Mouse (Mus musculus) megakaryocyte, embryonic 14.5 days (primary cell): ENCODE results near the gene Idua. TPM values are rescaled to one million over a fixed set of nuclear protein-coding genes. Genes with fewer than 3 reads are reported as not detected.

ENCODE experiments used
- H3K27me3 ChIP-seq: replicated peaks from 2 replicates; pipeline ENCODE3; 2012; ENCODE audit warnings: inconsistent platforms
- H3K36me3 ChIP-seq: replicated peaks from 2 replicates; pipeline ENCODE3; 2012; ENCODE audit warnings: low read length, inconsistent platforms, mixed read lengths
- H3K4me1 ChIP-seq: 2 replicates; pipeline ENCODE4 v1.6.1; 2012; ENCODE audit warnings: inconsistent platforms
- H3K4me3 ChIP-seq: replicated peaks from 2 replicates; pipeline ENCODE3; 2012; ENCODE audit warnings: moderate library complexity, mild to moderate bottlenecking, inconsistent platforms
- H3K9me3 ChIP-seq: 2 replicates; pipeline ENCODE4 v1.6.1; 2012; ENCODE audit warnings: inconsistent platforms
- FLI1 ChIP-seq: IDR thresholded peaks from 2 replicates; pipeline ENCODE4 v1.6.1; 2012; ENCODE audit warnings: low read length, inconsistent platforms, mixed read lengths
- GATA1 ChIP-seq: IDR thresholded peaks from 3 replicates; pipeline ENCODE4 v1.6.1; 2012; ENCODE audit warnings: mixed read lengths, low read length, inconsistent platforms, borderline replicate concordance
- polyA plus RNA-seq: library from polyadenylated mRNA; stranded (reverse); fragments of >175 nt; gene quantifications from 2 replicates; pipeline ENCODE4 v1.2.3, GENCODE M21; 2012; ENCODE audit warnings: low replicate concordance; ENCODE audit not compliant: insufficient read depth

The Idua gene
- polyA plus RNA-seq, 1 experiment: 4.4 TPM

DNA sequence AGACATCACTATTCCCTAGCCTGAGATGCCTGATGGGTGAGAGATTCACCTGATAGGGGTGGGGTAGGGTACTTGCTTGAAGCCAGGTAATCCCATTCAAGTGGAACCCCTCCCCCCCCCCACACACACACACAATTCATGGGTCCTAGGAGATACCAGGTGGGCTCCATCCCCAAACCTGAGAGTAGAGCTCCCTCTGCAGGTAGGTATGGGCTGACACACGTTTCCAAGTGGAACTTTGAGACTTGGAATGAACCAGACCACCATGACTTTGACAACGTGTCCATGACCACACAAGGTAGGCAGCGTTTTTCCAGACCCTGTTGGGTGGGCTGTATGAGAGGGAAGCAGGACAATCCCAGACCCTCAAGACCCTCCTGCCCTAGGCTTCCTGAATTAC lies 19.8 kb downstream of the Idua start:
- Histone ChIP-seq H3K4me1 (peaks cover 15% of the 10 kb centered on the region), H3K4me3 (no peak overlapping the region), H3K9me3 (no peaks in the 10 kb centered on the region), H3K36me3 (peaks cover 25% of the 10 kb centered on the region), H3K27me3 (no peaks in the 10 kb centered on the region)
- TF ChIP-seq GATA1 (no peak), FLI1 (no peak)

DNA sequence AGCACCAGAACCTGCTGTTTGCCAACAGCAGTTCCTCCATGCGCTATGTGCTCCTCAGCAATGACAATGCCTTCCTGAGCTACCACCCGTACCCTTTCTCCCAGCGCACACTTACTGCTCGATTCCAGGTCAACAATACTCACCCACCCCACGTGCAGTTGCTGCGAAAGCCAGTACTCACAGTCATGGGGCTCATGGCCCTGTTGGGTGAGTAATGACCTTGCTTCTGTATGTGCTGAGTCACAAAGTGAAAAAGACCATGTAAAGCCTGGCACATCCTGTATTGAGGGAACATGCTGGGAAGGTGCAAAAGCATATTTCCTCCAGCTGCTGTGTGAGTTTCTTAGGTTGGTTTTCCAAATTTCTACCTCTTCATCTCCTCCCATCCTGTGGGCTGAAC lies 20.7 kb downstream of the Idua start:
- no peaks in the 10 kb centered on the region for H3K27me3 ChIP-seq
- no peak for TF ChIP-seq GATA1
- no peak for TF ChIP-seq FLI1
- H3K36me3 ChIP-seq: peaks cover 25% of the 10 kb centered on the region
- no peaks in the 10 kb centered on the region for H3K9me3 ChIP-seq
- peak overlapping the region; percentile 29 for H3K4me3 ChIP-seq
- peaks cover 15% of the 10 kb centered on the region for H3K4me1 ChIP-seq

DNA sequence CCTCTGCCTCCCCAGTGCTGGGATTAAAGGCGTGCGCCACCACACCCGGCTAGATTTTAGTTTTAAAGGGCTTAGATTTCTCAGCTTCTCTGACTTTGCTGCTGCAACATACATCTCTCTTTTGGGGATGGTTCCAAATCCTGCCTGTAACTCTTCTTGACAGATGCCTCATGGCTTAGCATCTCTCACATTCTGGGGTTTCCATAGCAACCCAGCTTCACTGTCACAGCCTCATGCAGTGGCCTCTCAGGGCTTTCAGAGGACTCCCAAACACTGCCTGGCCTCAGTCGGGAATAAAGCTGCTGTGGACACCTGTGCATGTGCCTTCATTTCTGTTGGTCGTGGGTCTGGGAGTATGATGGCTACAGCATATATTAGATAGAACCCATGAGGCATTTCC lies 29.0 kb downstream of the Idua start:
- TF ChIP-seq GATA1: no peak
- no peak for TF ChIP-seq FLI1
- no peak overlapping the region for H3K4me3 ChIP-seq
- no peaks in the 10 kb centered on the region for H3K9me3 ChIP-seq
- H3K4me1 ChIP-seq: peaks cover 28% of the 10 kb centered on the region
- peaks cover 29% of the 10 kb centered on the region for H3K27me3 ChIP-seq
- no peaks in the 10 kb centered on the region for H3K36me3 ChIP-seq

DNA sequence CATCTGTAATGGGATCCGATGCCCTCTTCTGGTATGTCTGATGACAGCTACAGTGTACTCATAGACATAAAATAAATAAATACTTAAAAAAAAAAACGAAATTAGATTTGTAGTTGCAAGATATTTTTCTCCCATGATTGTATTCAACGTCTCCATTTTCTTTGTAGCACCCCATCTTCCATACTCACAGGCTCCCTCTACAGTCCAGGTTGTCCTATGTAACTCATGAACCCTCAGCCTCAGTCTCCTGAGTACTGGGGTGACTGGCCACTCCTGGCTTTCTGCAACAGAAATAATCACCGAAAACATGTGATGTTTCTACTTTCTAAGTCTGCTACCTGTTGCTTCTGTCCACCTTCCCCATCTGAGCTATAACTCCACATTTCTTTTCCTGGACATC lies 31.0 kb downstream of the Idua start:
- Histone ChIP-seq H3K27me3 (peaks cover 50% of the 10 kb centered on the region), H3K36me3 (no peaks in the 10 kb centered on the region), H3K4me1 (peaks cover 45% of the 10 kb centered on the region), H3K9me3 (no peaks in the 10 kb centered on the region), H3K4me3 (no peak overlapping the region)
- no peak for TF ChIP-seq GATA1
- TF ChIP-seq FLI1: no peak

DNA sequence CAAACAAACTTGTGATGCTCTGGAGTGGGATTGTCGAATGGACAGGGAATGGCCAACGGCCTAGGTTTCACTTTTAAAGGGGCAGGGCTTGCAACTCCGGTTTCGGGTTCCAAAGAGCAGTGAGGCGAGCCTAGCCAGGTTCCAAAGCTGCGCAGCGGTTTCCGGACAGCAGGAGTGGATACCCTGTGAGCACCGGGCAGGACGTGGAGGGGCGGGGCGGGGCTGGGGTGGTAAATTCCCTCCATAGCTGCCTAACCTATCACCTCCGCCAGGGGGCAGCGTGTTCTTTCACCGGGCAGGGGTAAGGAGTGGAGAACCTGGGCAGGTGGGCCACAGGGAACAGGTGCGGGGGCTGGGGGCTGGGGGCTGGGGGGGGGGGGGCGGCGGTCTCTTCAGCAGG lies 32.1 kb downstream of the Idua start, which contains the start of gene Fgfrl1:
Fgfrl1 (plus strand) TSS at position 112 of the 400 bp plus-strand sequence.
- H3K4me1 ChIP-seq: peaks cover 48% of the 10 kb centered on the region
- no peaks in the 10 kb centered on the region for H3K9me3 ChIP-seq
- peak within 1 kb of the TSS; percentile 91 for H3K4me3 ChIP-seq
- no peak for TF ChIP-seq GATA1
- no peak for TF ChIP-seq FLI1
- H3K36me3 ChIP-seq: no peaks in the 10 kb centered on the region
- peaks cover 55% of the 10 kb centered on the region for H3K27me3 ChIP-seq

DNA sequence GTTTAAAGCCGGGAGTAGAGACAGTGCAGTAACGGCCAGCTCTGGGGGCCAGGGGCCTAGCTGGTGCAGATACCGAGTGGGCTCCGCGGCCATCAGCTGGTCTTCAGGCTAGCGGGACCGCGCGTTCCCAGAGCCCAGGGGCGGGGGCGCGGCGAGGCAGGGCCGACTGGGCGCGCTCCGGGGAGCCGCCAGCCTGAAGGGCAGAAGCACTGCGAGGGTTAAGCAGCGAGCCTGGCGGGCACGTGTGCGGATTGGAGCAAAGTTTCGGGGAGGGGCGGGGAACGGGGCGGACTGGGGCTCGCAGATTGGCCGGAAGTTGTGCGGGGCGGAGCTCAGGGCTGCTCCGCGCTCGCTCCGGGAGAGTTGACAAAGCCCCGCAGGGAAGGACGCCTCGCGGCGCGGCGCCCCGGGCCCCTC lies 33.7 kb downstream of the Idua start:
- TF ChIP-seq FLI1 (no peak), GATA1 (no peak)
- Histone ChIP-seq H3K36me3 (no peaks in the 10 kb centered on the region), H3K9me3 (no peaks in the 10 kb centered on the region), H3K27me3 (peaks cover 66% of the 10 kb centered on the region), H3K4me1 (peaks cover 48% of the 10 kb centered on the region), H3K4me3 (peak overlapping the region; percentile 91)

DNA sequence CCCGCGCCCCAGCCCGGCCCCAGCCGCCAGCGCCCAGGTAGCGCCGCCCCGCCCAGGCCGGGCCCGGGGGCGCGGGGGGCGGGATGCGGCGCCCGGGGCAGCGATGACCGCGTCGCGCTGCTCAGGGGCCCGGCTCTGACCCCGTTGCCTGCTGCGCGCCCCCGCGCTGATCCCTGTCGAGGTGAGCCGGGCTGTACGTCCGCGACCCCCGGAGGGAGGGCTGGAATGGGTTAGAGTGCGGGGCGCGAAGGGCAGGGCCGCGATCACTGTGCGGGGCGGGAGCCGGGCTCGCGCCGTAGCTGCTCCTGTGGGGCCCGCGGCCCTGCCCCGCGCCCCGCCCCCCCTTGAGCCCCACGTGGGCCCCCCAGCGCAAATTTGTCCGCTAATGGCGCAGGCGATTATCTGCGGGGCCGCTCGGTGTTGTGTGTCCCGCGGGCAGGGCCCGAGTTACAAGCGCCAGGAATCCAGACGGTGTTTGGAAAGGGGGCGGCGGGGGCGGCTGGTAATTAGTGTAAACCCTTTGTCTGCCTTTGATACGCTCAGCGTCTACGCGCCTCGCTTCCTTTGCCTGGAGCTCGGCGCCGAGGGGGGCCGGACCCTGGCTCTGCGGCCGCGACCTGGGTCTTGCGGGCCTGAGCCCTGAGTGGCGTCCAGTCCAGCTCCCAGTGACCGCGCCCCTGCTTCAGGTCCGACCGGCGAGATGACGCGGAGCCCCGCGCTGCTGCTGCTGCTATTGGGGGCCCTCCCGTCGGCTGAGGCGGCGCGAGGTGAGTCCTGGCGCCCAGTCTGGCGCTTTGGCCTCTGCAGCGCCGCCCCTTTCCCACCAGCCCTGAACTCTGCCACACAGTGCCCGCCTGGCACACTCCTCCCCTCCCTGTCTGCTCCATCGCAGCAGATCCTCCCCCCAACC lies 34.5 kb downstream of the Idua start:
- H3K9me3 ChIP-seq: no peaks in the 10 kb centered on the region
- H3K27me3 ChIP-seq: peaks cover 68% of the 10 kb centered on the region
- H3K4me3 ChIP-seq: peak overlapping the region; percentile 91
- peaks cover 48% of the 10 kb centered on the region for H3K4me1 ChIP-seq
- no peaks in the 10 kb centered on the region for H3K36me3 ChIP-seq
- TF ChIP-seq FLI1 (no peak), GATA1 (no peak)

DNA sequence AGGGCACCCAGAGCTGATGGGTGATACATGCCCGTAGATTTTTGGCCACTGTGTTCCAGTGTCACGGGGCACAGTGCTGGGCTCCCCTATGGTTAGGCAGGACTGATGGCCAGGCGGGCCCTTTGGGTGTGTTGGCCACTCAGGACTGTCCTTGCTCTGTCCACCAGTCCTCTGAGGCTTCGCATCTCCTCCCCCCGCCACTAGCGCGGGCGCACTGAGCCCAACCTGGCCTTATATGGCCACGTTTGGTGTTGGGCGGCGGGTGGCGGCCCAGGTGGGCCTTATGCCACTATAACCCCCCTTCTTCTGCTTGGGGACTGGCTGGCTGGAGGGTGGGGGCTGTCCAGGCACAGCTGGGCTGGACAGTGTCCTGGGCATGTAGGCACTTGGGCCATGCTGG lies 35.7 kb downstream of the Idua start:
- TF ChIP-seq GATA1 (no peak), FLI1 (no peak)
- Histone ChIP-seq H3K27me3 (peaks cover 78% of the 10 kb centered on the region), H3K36me3 (no peaks in the 10 kb centered on the region), H3K4me1 (peaks cover 48% of the 10 kb centered on the region), H3K9me3 (no peaks in the 10 kb centered on the region), H3K4me3 (no peak overlapping the region)

DNA sequence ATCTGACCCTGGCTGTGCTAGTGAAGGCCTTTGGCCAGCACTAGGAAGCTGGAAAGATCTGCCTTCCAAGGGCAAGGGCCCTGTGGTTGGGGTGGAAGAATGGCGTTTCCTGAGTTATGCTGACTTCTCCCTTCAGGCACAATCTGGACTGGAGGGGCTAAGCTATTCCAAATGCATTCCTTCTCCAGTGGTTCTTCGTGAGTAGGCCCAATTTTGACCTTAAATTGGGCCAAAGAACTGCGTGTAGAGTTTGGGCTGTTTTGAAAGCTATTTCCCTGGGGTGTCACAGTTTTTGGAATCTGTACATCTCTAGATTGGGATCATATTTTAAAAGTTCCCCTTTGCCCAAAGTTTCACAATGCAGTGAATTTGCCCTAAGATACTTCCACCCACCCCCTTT lies 36.4 kb downstream of the Idua start:
- TF ChIP-seq FLI1: no peak
- no peak for TF ChIP-seq GATA1
- Histone ChIP-seq H3K27me3 (peaks cover 83% of the 10 kb centered on the region), H3K4me1 (peaks cover 45% of the 10 kb centered on the region), H3K4me3 (no peak overlapping the region), H3K36me3 (no peaks in the 10 kb centered on the region), H3K9me3 (no peaks in the 10 kb centered on the region)

DNA sequence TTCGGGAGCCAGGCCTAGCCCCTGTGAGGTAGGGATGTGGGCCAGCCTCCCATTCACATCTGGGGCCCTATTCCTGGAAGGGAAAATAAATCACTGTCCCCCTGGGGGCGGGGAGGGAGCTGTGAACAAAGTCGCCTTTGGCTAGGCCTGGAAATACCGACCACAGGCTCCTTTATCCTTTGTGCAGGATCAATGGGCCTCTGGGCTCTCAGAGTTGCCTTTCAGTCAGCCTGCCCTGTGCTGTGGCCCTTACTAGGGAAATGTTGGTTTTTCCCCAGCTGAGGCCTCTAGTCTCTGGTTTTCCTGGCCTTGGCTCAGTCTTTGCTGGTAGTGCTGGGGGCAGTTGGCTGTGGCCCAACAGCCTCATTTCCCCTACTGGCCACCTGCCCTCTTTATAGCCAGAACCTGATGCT lies 37.2 kb downstream of the Idua start:
- TF ChIP-seq FLI1 (no peak), GATA1 (no peak)
- no peak overlapping the region for H3K4me3 ChIP-seq
- H3K4me1 ChIP-seq: peaks cover 37% of the 10 kb centered on the region
- no peaks in the 10 kb centered on the region for H3K9me3 ChIP-seq
- H3K27me3 ChIP-seq: peaks cover 88% of the 10 kb centered on the region
- no peaks in the 10 kb centered on the region for H3K36me3 ChIP-seq
